Mouse (Mus musculus) hematopoietic stem cell, adult 5-6 weeks (primary cell): ENCODE data around the gene Ubald1. TPM values are rescaled to one million over a fixed set of nuclear protein-coding genes. Genes with fewer than 3 reads are reported as not detected.

Experiments
- ATAC-seq, 2 experiments: fragments of 125-278 bp in 1 of 2; replicated peaks in 1 of 2; 2 replicates each; pipeline ENCODE4 v1.8.0; 2016 to 2017; ENCODE audit warnings: inconsistent platforms in 2 of 2, mild to moderate bottlenecking in 2 of 2, moderate number of reproducible peaks in 2 of 2, low read depth in 1 of 2, moderate TSS enrichment in 1 of 2; ENCODE audit not compliant: low FRiP score in 2 of 2, poor library complexity in 2 of 2, severe bottlenecking in 2 of 2, insufficient read depth in 1 of 2, low TSS enrichment in 1 of 2
- total RNA-seq: library from RNA; stranded (forward); fragments of 172-1452, 232-1000 nt; gene quantifications from 2 replicates; pipeline ENCODE4 v1.2.3, GENCODE M21; 2017

Ubald1 gene
- total RNA-seq, 1 experiment from 2014 or later, result 40.4 TPM

GRCm38 (mm10) chr16:4879101-4879707 lies 911 bp downstream of the Ubald1 start:
- ATAC-seq, result peak in 1 of 2 experiments; percentile 3; a peak in 2 of 4 replicates

GRCm38 (mm10) chr16:4878192-4878885 lies 1.8 kb downstream of the Ubald1 start:
- ATAC-seq, result peak; percentile 14 to 25; a peak in 2 of 4 replicates

GRCm38 (mm10) chr16:4877701-4878100 lies 2.4 kb downstream of the Ubald1 start:
- ATAC-seq, result no peak

GRCm38 (mm10) chr16:4877195-4877594 lies 2.9 kb downstream of the Ubald1 start:
- ATAC-seq, result no peak

- no peak for ATAC-seq
Measured at GRCm38 (mm10) chr16:4876033-4876680, 4.0 kb downstream of the Ubald1 start.

GRCm38 (mm10) chr16:4875198-4876032 lies 4.7 kb downstream of the Ubald1 start:
- ATAC-seq, result no peak

GRCm38 (mm10) chr16:4871926-4872325 lies 8.2 kb downstream of the Ubald1 start:
- ATAC-seq, result no peak

- no peak for ATAC-seq
Measured at GRCm38 (mm10) chr16:4870490-4870889, 9.6 kb downstream of the Ubald1 start.

GRCm38 (mm10) chr16:4866101-4866695 lies 13.9 kb downstream of the Ubald1 start:
- ATAC-seq, result no peak

GRCm38 (mm10) chr16:4863742-4864141 lies 16.4 kb downstream of the Ubald1 start:
- ATAC-seq, result no peak

- peak; percentile 95 to 96 for ATAC-seq
Measured at GRCm38 (mm10) chr16:4862863-4863483, 17.1 kb downstream of the Ubald1 start.

- ATAC-seq, result no peak
Measured at GRCm38 (mm10) chr16:4861392-4861791, 18.7 kb downstream of the Ubald1 start.

GRCm38 (mm10) chr16:4855046-4855650 lies 25.0 kb downstream of the Ubald1 start:
- no peak for ATAC-seq

GRCm38 (mm10) chr16:4850938-4851628 lies 29.0 kb downstream of the Ubald1 start:
- no peak for ATAC-seq

GRCm38 (mm10) chr16:4850361-4850760 lies 29.8 kb downstream of the Ubald1 start:
- no peak for ATAC-seq

- ATAC-seq, result no peak
Measured at GRCm38 (mm10) chr16:4848090-4848489, 32.0 kb downstream of the Ubald1 start.
